Mouse (Mus musculus) CH12.LX (cell line): ENCODE measurements around the gene Glis3. TPM values are rescaled to one million over a fixed set of nuclear protein-coding genes. Genes with fewer than 3 reads are reported as not detected.

Experiments used
- DNase-seq: peaks from one replicate; pipeline ENCODE4 v3.0.0-alpha.2; 2013; ENCODE audit errors: extremely low read depth
- H3K27ac ChIP-seq: 2 replicates; pipeline ENCODE4 v1.5.1; 2012; ENCODE audit warnings: low read depth, mild to moderate bottlenecking, control low read depth, moderate library complexity; ENCODE audit not compliant: insufficient read depth
- H3K27me3 ChIP-seq: replicated peaks from 2 replicates; pipeline ENCODE3; 2012; ENCODE audit warnings: inconsistent platforms
- H3K36me3 ChIP-seq, 2 experiments: replicated peaks in 1 of 2; 2 replicates each; pipeline versions ENCODE3 to v1.6.1; 2012; ENCODE audit warnings: inconsistent platforms in 1 of 2, low read length in 1 of 2, mild to moderate bottlenecking in 1 of 2, mixed read lengths in 1 of 2, moderate library complexity in 1 of 2; ENCODE audit not compliant: control insufficient read depth in 1 of 2, insufficient read depth in 1 of 2
- H3K4me1 ChIP-seq, 2 experiments: 2 replicates each; pipeline ENCODE4 v1.6.1; 2012; ENCODE audit warnings: inconsistent platforms in 1 of 2, moderate library complexity in 1 of 2; ENCODE audit not compliant: insufficient read depth in 2 of 2, control insufficient read depth in 1 of 2
- H3K4me2 ChIP-seq: 2 replicates; pipeline ENCODE4 v1.6.1; 2012; ENCODE audit warnings: low read depth, mild to moderate bottlenecking, control low read depth; ENCODE audit not compliant: poor library complexity, insufficient read depth, severe bottlenecking
- H3K4me3 ChIP-seq, 3 experiments: fragments of 150-350 bp in 1 of 3; sonication (generic) in 1 of 3; replicated peaks in 1 of 3; 2 replicates each; pipeline versions ENCODE3 to v1.5.1; 2011 to 2012; ENCODE audit warnings: low read depth in 2 of 3, low read length in 2 of 3, mild to moderate bottlenecking in 2 of 3, moderate library complexity in 2 of 3, control low read depth in 1 of 3, improper control_type of control experiment in 1 of 3, inconsistent platforms in 1 of 3, mixed read lengths in 1 of 3; ENCODE audit not compliant: poor library complexity in 1 of 3
- H3K79me2 ChIP-seq: replicated peaks from 2 replicates; pipeline ENCODE4 v1.6.1; 2012; ENCODE audit warnings: mild to moderate bottlenecking, moderate library complexity; ENCODE audit not compliant: control insufficient read depth, poor library complexity, insufficient read depth, severe bottlenecking; ENCODE audit errors: extremely low read depth
- H3K9ac ChIP-seq: 2 replicates; pipeline ENCODE4 v1.6.1; 2012; ENCODE audit warnings: low read depth, mild to moderate bottlenecking, control low read depth, moderate library complexity; ENCODE audit not compliant: insufficient read depth
- H3K9me3 ChIP-seq: replicated peaks from 2 replicates; pipeline ENCODE3; 2012; ENCODE audit warnings: low read length, inconsistent platforms, mixed read lengths
- CTCF ChIP-seq, 2 experiments: IDR thresholded peaks in 1 of 2; conservative IDR thresholded peaks in 1 of 2; 2 replicates each; pipeline ENCODE4 v1.5.1; 2011 to 2012; ENCODE audit warnings: low read depth in 2 of 2, low read length in 2 of 2, improper control_type of control experiment in 1 of 2, inconsistent platforms in 1 of 2, mild to moderate bottlenecking in 1 of 2, moderate library complexity in 1 of 2
- E2F4 ChIP-seq: IDR thresholded peaks from 2 replicates; pipeline ENCODE4 v1.6.1; 2011; ENCODE audit warnings: low read depth, low read length, improper control_type of control experiment; ENCODE audit not compliant: insufficient replicate concordance
- ETS1 ChIP-seq: conservative IDR thresholded peaks from 2 replicates; pipeline ENCODE4 v1.6.1; 2012; ENCODE audit warnings: low read depth, mild to moderate bottlenecking, inconsistent platforms, low read length, improper control_type of control experiment, moderate library complexity
- HCFC1 ChIP-seq: IDR thresholded peaks from 2 replicates; pipeline ENCODE4 v1.6.1; 2012; ENCODE audit warnings: low read depth, mild to moderate bottlenecking, inconsistent platforms, low read length, improper control_type of control experiment
- IRF4 ChIP-seq: IDR thresholded peaks from 2 replicates; pipeline ENCODE4 v1.6.1; 2014; ENCODE audit warnings: low read depth, mild to moderate bottlenecking, inconsistent platforms, low read length, improper control_type of control experiment
- JUND ChIP-seq: conservative IDR thresholded peaks from 2 replicates; pipeline ENCODE4 v1.6.1; 2011; ENCODE audit warnings: low read depth, low read length, improper control_type of control experiment
- KAT2A ChIP-seq: IDR thresholded peaks from 2 replicates; pipeline ENCODE4 v1.6.1; 2012; ENCODE audit warnings: low read length, improper control_type of control experiment, inconsistent platforms; ENCODE audit not compliant: insufficient replicate concordance
- MAFK ChIP-seq: IDR thresholded peaks from 2 replicates; pipeline ENCODE4 v1.6.1; 2011; ENCODE audit warnings: low read length, improper control_type of control experiment; ENCODE audit not compliant: insufficient replicate concordance
- MAX ChIP-seq: IDR thresholded peaks from 2 replicates; pipeline ENCODE4 v1.6.1; 2011; ENCODE audit warnings: low read length, improper control_type of control experiment
- NRF1 ChIP-seq: IDR thresholded peaks from 2 replicates; pipeline ENCODE4 v1.6.1; 2014; ENCODE audit warnings: low read depth, mild to moderate bottlenecking, inconsistent platforms, low read length, improper control_type of control experiment, moderate library complexity
- POLR2AphosphoS2 ChIP-seq: IDR thresholded peaks from 2 replicates; pipeline ENCODE4 v1.6.1; 2011; ENCODE audit warnings: low read depth, low read length, improper control_type of control experiment
- RAD21 ChIP-seq: IDR thresholded peaks from 2 replicates; pipeline ENCODE4 v1.6.1; 2011; ENCODE audit warnings: low read depth, mild to moderate bottlenecking, low read length, improper control_type of control experiment, moderate library complexity
- USF2 ChIP-seq: conservative IDR thresholded peaks from 2 replicates; pipeline ENCODE4 v1.6.1; 2011; ENCODE audit warnings: low read depth, low read length, improper control_type of control experiment
- ZC3H11A ChIP-seq: IDR thresholded peaks from 2 replicates; pipeline ENCODE4 v1.6.1; 2012; ENCODE audit warnings: low read depth, mild to moderate bottlenecking, inconsistent platforms, low read length, improper control_type of control experiment
- ZKSCAN1 ChIP-seq: IDR thresholded peaks from 2 replicates; pipeline ENCODE4 v1.6.1; 2012; ENCODE audit warnings: low read depth, inconsistent platforms, low read length, improper control_type of control experiment, borderline replicate concordance
- ZNF384 ChIP-seq: IDR thresholded peaks from 2 replicates; pipeline ENCODE4 v1.6.1; 2012; ENCODE audit warnings: low read depth, low read length, improper control_type of control experiment, inconsistent platforms
- dilution Hi-C: fragments of 300-500 bp; cut with MboI; formaldehyde crosslinking; loops from 2 replicates; pipeline ENCODE4 v1.14.3; 2020; ENCODE audit warnings: low sequenced_read_pairs; ENCODE audit not compliant: extremely low pct_unique_long_range_greater_than_20kb, extremely low pct_ligation_motif_present
- in situ Hi-C: fragments of 300-500 bp; cut with MboI; formaldehyde crosslinking; loops from 3 replicates; pipeline ENCODE4 v1.14.3; 2019; ENCODE audit warnings: low sequenced_read_pairs, low pct_ligation_motif_present, low pct_unique_long_range_greater_than_20kb, mixed read lengths
- polyA plus RNA-seq: library from polyadenylated mRNA; unstranded; fragments of >175 nt; gene quantifications from 2 replicates; pipeline ENCODE4 v1.2.1, GENCODE M21; 2012; ENCODE audit warnings: low read depth; ENCODE audit not compliant: insufficient read length
- total RNA-seq, 2 experiments: library from RNA; depleted of rRNA; stranded (reverse); fragments of 300-350 nt in 1 of 2; fragments of >200 nt in 1 of 2; gene quantifications; 2 replicates each; pipeline ENCODE4 v1.2.3; 2012 to 2014

Gene Glis3
- total and polyA plus RNA-seq, 3 experiments: not detected

DNA sequence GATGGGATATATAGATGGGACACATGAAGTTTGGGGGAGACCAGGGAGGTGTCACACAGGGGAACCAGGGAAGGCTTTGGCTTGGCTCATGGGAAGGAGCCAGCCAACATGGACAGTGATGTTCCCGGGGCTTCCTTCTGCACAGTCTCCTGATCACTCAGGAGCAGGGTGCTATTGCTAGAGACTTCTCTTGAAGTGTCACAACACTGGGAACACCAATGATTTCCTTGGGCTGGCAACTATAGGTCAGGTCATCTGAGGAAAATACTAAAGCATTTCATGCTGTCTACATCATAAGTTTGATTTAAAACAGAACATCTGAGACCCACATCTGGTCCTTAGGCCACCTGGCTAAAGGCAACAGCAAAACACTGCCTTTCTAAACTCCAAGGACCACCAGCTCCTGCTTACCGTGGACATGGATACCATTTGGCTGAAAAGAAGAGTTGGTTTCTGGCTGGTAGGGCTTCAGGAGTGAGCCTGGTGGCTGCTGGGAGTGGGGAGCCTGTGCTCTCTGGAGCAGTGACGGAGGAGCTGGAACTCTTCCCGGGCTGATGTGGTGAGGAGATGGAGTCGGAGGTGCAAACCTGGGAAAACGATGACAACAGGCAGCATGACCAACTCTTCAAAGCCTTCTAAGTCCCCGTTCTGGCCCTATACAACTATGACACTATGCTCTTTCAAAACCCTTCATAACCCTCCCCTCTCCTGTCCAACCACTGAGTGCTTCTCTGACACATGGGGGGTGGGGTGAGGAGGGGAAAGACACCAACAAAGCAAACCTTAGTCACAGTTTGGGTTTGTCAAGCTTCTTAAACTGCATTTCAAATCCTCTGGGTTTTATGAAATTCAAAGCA lies 396.4 kb downstream of the Glis3 start:
- DNase-seq: no peak
- in situ Hi-C loops: no loop called here
- Histone ChIP-seq H3K27ac (no peak overlapping the region), H3K4me1 (no peaks in the 10 kb centered on the region)
- dilution Hi-C loops: no loop called here
- no peak for TF ChIP-seq JUND
- no peak for TF ChIP-seq NRF1
- TF ChIP-seq IRF4: no peak
- TF ChIP-seq KAT2A: no peak
- no peak for TF ChIP-seq HCFC1
- TF ChIP-seq POLR2AphosphoS2: no peak
- no peak for TF ChIP-seq ZNF384
- TF ChIP-seq RAD21: no peak
- TF ChIP-seq USF2: no peak
- no peak for TF ChIP-seq CTCF (conservative IDR thresholded peaks at IDR 0.05 in 1 of 2, IDR thresholded peaks at IDR 0.05 in 1 of 2; ENCODE audit: low read depth in 2 of 2, low read length in 2 of 2)
- no peak for TF ChIP-seq ZKSCAN1
- no peak for TF ChIP-seq ZC3H11A
- TF ChIP-seq MAX: no peak
- TF ChIP-seq, all 38 proteins: peak for 0
- H3K9ac ChIP-seq: no peak overlapping the region
- no peak overlapping the region for H3K4me3 ChIP-seq
- H3K27me3 ChIP-seq: no peaks in the 10 kb centered on the region
- no peaks in the 10 kb centered on the region for H3K9me3 ChIP-seq
- no peaks in the 10 kb centered on the region for H3K79me2 ChIP-seq
- H3K4me2 ChIP-seq: no peak overlapping the region
- H3K36me3 ChIP-seq: no peaks in the 10 kb centered on the region

DNA sequence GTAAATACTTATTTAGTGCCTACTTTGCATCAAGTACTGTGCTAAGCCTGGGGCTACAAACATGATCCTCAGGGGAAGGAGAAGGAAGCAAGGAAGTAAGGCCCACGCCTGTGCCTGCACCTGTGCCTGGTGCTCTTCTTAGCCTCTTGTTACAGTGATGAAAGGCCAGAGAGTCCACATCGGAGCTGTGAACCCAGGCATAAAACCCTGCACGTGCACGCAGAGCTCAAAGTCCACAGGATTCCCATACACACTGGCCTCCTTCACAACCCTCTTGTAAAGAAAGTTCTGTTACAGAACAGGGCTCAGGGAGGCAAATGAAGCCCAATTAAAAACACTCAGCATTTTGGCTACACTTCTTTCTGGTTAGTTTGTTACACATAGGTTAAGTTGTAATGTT lies 398.5 kb downstream of the Glis3 start:
- H3K36me3 ChIP-seq: no peaks in the 10 kb centered on the region
- in situ Hi-C loops: no loop called here
- dilution Hi-C loops: no loop called here

More for the DNA sequence above, 398.5 kb downstream of the Glis3 start:
- Histone ChIP-seq H3K4me1 (no peaks in the 10 kb centered on the region), H3K79me2 (no peaks in the 10 kb centered on the region), H3K4me2 (no peak overlapping the region), H3K27me3 (no peaks in the 10 kb centered on the region), H3K9ac (no peak overlapping the region), H3K27ac (no peak overlapping the region), H3K9me3 (no peaks in the 10 kb centered on the region), H3K4me3 (no peak overlapping the region)
- DNase-seq: no peak
- TF ChIP-seq ETS1 (no peak), MAFK (no peak), E2F4 (no peak)
